Mouse (Mus musculus): ENCODE data around the gene Slc12a8. TPM values are rescaled to one million over a fixed set of nuclear protein-coding genes. Genes with fewer than 3 reads are reported as not detected.

The Slc12a8 gene
- total and polyA plus RNA-seq, 3 experiments, result 0.49 TPM; not detected in 2

DNA sequence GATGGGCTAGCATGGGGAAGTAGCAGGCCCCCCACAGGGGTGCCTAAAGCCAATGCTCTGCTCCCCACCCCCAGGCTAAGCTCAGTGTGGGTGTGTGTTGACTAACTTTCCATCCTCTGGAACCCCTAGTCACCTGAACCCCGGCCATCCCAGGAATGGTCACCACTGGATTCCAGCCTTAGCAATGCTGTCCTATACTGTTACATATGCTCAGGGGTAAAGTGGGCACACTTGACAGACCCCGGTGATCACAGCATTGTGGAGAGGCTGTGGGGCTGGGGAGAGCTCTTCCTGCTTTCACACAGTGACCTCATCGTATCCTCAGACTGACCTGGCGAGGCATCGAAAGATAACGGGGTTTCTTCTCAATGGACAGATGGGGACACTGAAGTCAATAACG, 163.1 kb downstream of the Slc12a8 start:
- Histone ChIP-seq H3K4me1 (ENCODE audit: insufficient read depth, low read depth, low read length) (peaks cover 32% of the 10 kb centered on the region), H3K27me3 (ENCODE audit: insufficient read depth, low read length) (peaks cover 50% of the 10 kb centered on the region), H3K9me3 (replicated peaks) (no peaks in the 10 kb centered on the region), H3K36me3 (replicated peaks) (no peaks in the 10 kb centered on the region), H3K4me3 (ENCODE audit: low read depth, low read length) (no peak overlapping the region)
- no peak for ATAC-seq (ENCODE audit: extremely low read depth, insufficient number of reproducible peaks, low FRiP score, poor library complexity, severe bottlenecking)
- TF ChIP-seq POLR2AphosphoS5 (IDR thresholded peaks at IDR 0.05; ENCODE audit: insufficient replicate concordance, low read depth, low read length) (no peak), CTCF (IDR thresholded peaks at IDR 0.05; ENCODE audit: low read depth, low read length) (no peak), GATA2 (IDR thresholded peaks at IDR 0.05; ENCODE audit: borderline replicate concordance, low read depth, low read length) (no peak), TAL1 (conservative IDR thresholded peaks at IDR 0.05; ENCODE audit: low read depth, low read length) (no peak), GATA1 (IDR thresholded peaks at IDR 0.05; ENCODE audit: borderline replicate concordance, low read length) (no peak)
- no peak for DNase-seq (ENCODE audit: low spot score)

DNA sequence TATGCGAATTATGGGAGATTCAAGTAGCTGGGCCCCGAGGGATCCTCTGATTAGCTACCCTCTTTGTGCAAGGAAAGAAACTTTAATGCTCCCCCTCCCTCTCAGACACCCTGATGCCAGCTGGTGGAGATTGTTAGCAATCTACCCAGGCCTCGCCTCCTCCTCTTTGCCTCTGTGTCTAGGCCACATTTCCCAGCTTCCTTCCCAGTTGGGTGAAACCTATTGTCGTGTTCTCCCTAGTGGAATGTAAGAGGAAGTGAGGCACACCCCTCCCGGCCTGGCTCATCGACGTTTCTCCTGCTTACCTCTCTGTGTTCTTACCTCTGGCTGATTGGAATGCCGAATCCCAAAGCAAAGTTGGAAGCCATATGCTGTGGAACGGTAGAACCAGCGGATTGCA, 163.7 kb downstream of the Slc12a8 start:
- H3K4me3 ChIP-seq (ENCODE audit: low read depth, low read length), result no peak overlapping the region
- H3K36me3 ChIP-seq (replicated peaks), result no peaks in the 10 kb centered on the region
- H3K27me3 ChIP-seq (ENCODE audit: insufficient read depth, low read length), result peaks cover 48% of the 10 kb centered on the region
- H3K4me1 ChIP-seq (ENCODE audit: insufficient read depth, low read depth, low read length), result peaks cover 37% of the 10 kb centered on the region
- no peak for TF ChIP-seq GATA2 (IDR thresholded peaks at IDR 0.05; ENCODE audit: borderline replicate concordance, low read depth, low read length)
- no peak for TF ChIP-seq TAL1 (conservative IDR thresholded peaks at IDR 0.05; ENCODE audit: low read depth, low read length)
- no peak for TF ChIP-seq POLR2AphosphoS5 (IDR thresholded peaks at IDR 0.05; ENCODE audit: insufficient replicate concordance, low read depth, low read length)
- TF ChIP-seq GATA1 (IDR thresholded peaks at IDR 0.05; ENCODE audit: borderline replicate concordance, low read length), result no peak
- TF ChIP-seq CTCF (IDR thresholded peaks at IDR 0.05; ENCODE audit: low read depth, low read length), result no peak
- no peaks in the 10 kb centered on the region for H3K9me3 ChIP-seq (replicated peaks)
- DNase-seq (ENCODE audit: low spot score) (no peak), ATAC-seq (ENCODE audit: extremely low read depth, insufficient number of reproducible peaks, low FRiP score, poor library complexity, severe bottlenecking) (no peak)

GRCm38 (mm10) chr16:33681661-33682060, 164.5 kb downstream of the Slc12a8 start:
- no peaks in the 10 kb centered on the region for H3K9me3 ChIP-seq (replicated peaks)
- no peaks in the 10 kb centered on the region for H3K36me3 ChIP-seq (replicated peaks)
- H3K27me3 ChIP-seq (ENCODE audit: insufficient read depth, low read length), result peaks cover 44% of the 10 kb centered on the region
- ATAC-seq (ENCODE audit: extremely low read depth, insufficient number of reproducible peaks, low FRiP score, poor library complexity, severe bottlenecking), result no peak
- peaks cover 42% of the 10 kb centered on the region for H3K4me1 ChIP-seq (ENCODE audit: insufficient read depth, low read depth, low read length)
- no peak overlapping the region for H3K4me3 ChIP-seq (ENCODE audit: low read depth, low read length)
- DNase-seq (ENCODE audit: low spot score), result no peak
- TF ChIP-seq GATA2 (IDR thresholded peaks at IDR 0.05; ENCODE audit: borderline replicate concordance, low read depth, low read length) (no peak), GATA1 (IDR thresholded peaks at IDR 0.05; ENCODE audit: borderline replicate concordance, low read length) (no peak), CTCF (IDR thresholded peaks at IDR 0.05; ENCODE audit: low read depth, low read length) (no peak), POLR2AphosphoS5 (IDR thresholded peaks at IDR 0.05; ENCODE audit: insufficient replicate concordance, low read depth, low read length) (no peak), TAL1 (conservative IDR thresholded peaks at IDR 0.05; ENCODE audit: low read depth, low read length) (no peak)

DNA sequence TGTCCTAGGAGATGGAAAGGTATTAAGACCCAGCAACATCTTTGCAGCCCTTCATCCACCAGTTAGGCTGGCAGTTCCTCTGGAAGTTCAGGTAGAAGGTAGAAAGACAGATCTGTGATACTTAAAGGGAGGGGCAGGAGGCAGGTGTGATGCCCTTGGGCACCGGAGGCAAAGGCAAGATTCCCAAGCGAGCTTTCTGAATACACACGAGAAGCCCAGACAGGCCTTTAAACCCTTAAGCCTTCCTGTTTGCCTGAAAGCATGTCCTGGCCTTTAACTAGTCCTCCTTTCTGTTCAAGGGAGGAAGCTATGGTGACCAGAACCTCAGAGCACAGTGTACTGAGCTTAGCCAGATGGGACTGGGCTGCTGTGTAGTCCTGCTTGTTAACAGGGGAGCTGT, 165.5 kb downstream of the Slc12a8 start:
- ATAC-seq (ENCODE audit: extremely low read depth, insufficient number of reproducible peaks, low FRiP score, poor library complexity, severe bottlenecking) (no peak), DNase-seq (ENCODE audit: low spot score) (no peak)
- peaks cover 41% of the 10 kb centered on the region for H3K4me1 ChIP-seq (ENCODE audit: insufficient read depth, low read depth, low read length)
- H3K9me3 ChIP-seq (replicated peaks), result no peaks in the 10 kb centered on the region
- H3K4me3 ChIP-seq (ENCODE audit: low read depth, low read length), result no peak overlapping the region
- H3K36me3 ChIP-seq (replicated peaks), result no peaks in the 10 kb centered on the region
- H3K27me3 ChIP-seq (ENCODE audit: insufficient read depth, low read length), result peaks cover 36% of the 10 kb centered on the region
- TF ChIP-seq TAL1 (conservative IDR thresholded peaks at IDR 0.05; ENCODE audit: low read depth, low read length) (no peak), GATA2 (IDR thresholded peaks at IDR 0.05; ENCODE audit: borderline replicate concordance, low read depth, low read length) (no peak), POLR2AphosphoS5 (IDR thresholded peaks at IDR 0.05; ENCODE audit: insufficient replicate concordance, low read depth, low read length) (no peak), GATA1 (IDR thresholded peaks at IDR 0.05; ENCODE audit: borderline replicate concordance, low read length) (no peak), CTCF (IDR thresholded peaks at IDR 0.05; ENCODE audit: low read depth, low read length) (no peak)

- peaks cover 38% of the 10 kb centered on the region for H3K4me1 ChIP-seq (ENCODE audit: insufficient read depth, low read depth, low read length)
- TF ChIP-seq GATA1 (IDR thresholded peaks at IDR 0.05; ENCODE audit: borderline replicate concordance, low read length), result no peak
- no peak for TF ChIP-seq CTCF (IDR thresholded peaks at IDR 0.05; ENCODE audit: low read depth, low read length)
- no peak for TF ChIP-seq TAL1 (conservative IDR thresholded peaks at IDR 0.05; ENCODE audit: low read depth, low read length)
- no peak for TF ChIP-seq GATA2 (IDR thresholded peaks at IDR 0.05; ENCODE audit: borderline replicate concordance, low read depth, low read length)
- no peak for TF ChIP-seq POLR2AphosphoS5 (IDR thresholded peaks at IDR 0.05; ENCODE audit: insufficient replicate concordance, low read depth, low read length)
- H3K9me3 ChIP-seq (replicated peaks), result no peaks in the 10 kb centered on the region
- no peaks in the 10 kb centered on the region for H3K36me3 ChIP-seq (replicated peaks)
- DNase-seq (ENCODE audit: low spot score) (no peak), ATAC-seq (ENCODE audit: extremely low read depth, insufficient number of reproducible peaks, low FRiP score, poor library complexity, severe bottlenecking) (no peak)
- H3K27me3 ChIP-seq (ENCODE audit: insufficient read depth, low read length), result peaks cover 34% of the 10 kb centered on the region
- peak overlapping the region; percentile 79 for H3K4me3 ChIP-seq (ENCODE audit: low read depth, low read length)
Observed at GRCm38 (mm10) chr16:33683206-33684161, 166.4 kb downstream of the Slc12a8 start.

DNA sequence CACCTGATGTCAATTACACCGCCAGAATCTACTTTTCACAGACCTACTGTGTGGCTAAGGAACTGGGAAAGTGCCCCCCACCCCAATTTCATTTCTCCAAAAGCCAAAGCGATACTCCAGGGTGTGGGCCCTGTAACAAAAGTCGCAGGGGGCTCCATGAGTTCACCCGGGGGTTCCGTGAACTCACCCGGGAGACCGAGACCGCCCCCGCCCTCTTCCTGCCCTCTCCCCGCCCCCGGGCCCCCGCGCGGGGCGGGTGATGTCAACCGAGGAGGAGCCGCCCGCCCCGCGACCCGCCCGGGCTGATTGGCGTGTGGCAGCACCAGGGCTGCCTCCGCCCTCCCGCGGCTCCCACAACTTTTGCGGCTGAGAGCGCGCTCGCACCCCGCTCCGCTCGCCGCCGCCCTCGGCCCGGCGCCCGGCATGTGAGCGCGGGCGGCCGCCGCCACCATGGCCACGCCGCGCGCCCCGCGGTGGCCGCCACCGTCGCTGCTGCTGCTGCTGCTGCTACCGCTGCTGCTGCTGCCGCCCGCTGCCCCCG, 167.1 kb downstream of the Slc12a8 start, which contains the start of gene Heg1:
TSS of gene Heg1 (plus strand) at position 209 of the 541 bp plus-strand sequence.
- Histone ChIP-seq H3K9me3 (replicated peaks) (no peaks in the 10 kb centered on the region), H3K36me3 (replicated peaks) (no peaks in the 10 kb centered on the region), H3K4me3 (ENCODE audit: low read depth, low read length) (peak within 1 kb of the TSS; percentile 79), H3K27me3 (ENCODE audit: insufficient read depth, low read length) (peaks cover 34% of the 10 kb centered on the region), H3K4me1 (ENCODE audit: insufficient read depth, low read depth, low read length) (peaks cover 38% of the 10 kb centered on the region)
- DNase-seq (ENCODE audit: low spot score), result peak; percentile 78
- TF ChIP-seq CTCF (IDR thresholded peaks at IDR 0.05; ENCODE audit: low read depth, low read length) (no peak), TAL1 (conservative IDR thresholded peaks at IDR 0.05; ENCODE audit: low read depth, low read length) (no peak), GATA2 (IDR thresholded peaks at IDR 0.05; ENCODE audit: borderline replicate concordance, low read depth, low read length) (no peak), POLR2AphosphoS5 (IDR thresholded peaks at IDR 0.05; ENCODE audit: insufficient replicate concordance, low read depth, low read length) (no peak), GATA1 (IDR thresholded peaks at IDR 0.05; ENCODE audit: borderline replicate concordance, low read length) (no peak)
- ATAC-seq (ENCODE audit: extremely low read depth, insufficient number of reproducible peaks, low FRiP score, poor library complexity, severe bottlenecking), result peak; percentile 49
